Comparison of ENCODE assay signal across 31 mouse cellular contexts in genomic region chr10:69550824-69551223, GRCm38 (mm10).
A peak's percentile ranks its signal among the peaks of the same experiment; 100 is the strongest.
DNase-seq lines count a peak whose midpoint lies in the region; ATAC-seq lines count a peak whose summit lies in the region.
"Had no signal": no experiment of that assay in that cellular context is flagged by ENCODE, and none has a peak within 500 bp of the region (broad histone marks: within the 10 kb centered on the region; RNA-seq: fewer than 3 reads in every experiment).

No protein-coding gene starts in this region.

- DNase-seq in forebrain, embryonic 10.5 days (ENCODE audit: extremely low spot score, low spot score), result no peak
- DNase-seq in heart, postnatal 10 days, result no peak
- DNase-seq in kidney, adult 9 months, result no peak
- DNase-seq: adrenal gland, adult 2 months; adrenal gland, postnatal 36 days; cerebellum, adult 18-20 months; cerebellum, postnatal 10 days; gastrocnemius, postnatal 10 days; kidney, postnatal 10 days; layer of hippocampus, adult 9-11 months; lung, embryonic 14.5 days; lung, postnatal 14 days; right cerebral cortex, postnatal 4 days; thymus, adult 18-20 months; thymus, postnatal 25 days had no signal

- no peak overlapping the region for H3K4me3 ChIP-seq in forebrain, embryonic 10.5 days
- H3K4me3 ChIP-seq in forebrain, embryonic 12.5 days (replicated peaks), result no peak overlapping the region
- no peak overlapping the region for H3K4me3 ChIP-seq in heart, embryonic 14.5 days (ENCODE audit: control insufficient read depth in 1 of 2, insufficient read depth in 1 of 2, low read depth in 1 of 2, low read length in 2 of 2)
- H3K4me3 ChIP-seq in kidney, embryonic 16.5 days (ENCODE audit: low read length), result no peak overlapping the region
- H3K4me3 ChIP-seq in midbrain, embryonic 15.5 days, result no peak overlapping the region
- H3K4me3 ChIP-seq: erythroblast, embryonic 14.5 days; forebrain, embryonic 13.5 days; intestine, embryonic 15.5 days; limb, embryonic 10.5 days; limb, embryonic 15.5 days; liver, embryonic 15.5 days; neural tube, embryonic 13.5 days had no signal

- H3K4me1 ChIP-seq in forebrain, embryonic 10.5 days, result no peaks in the 10 kb centered on the region
- H3K4me1 ChIP-seq in forebrain, embryonic 12.5 days, result 0 out of 2 replicates have a peak, but pooled peaks cover 3% of the 10 kb centered on the region
- peaks cover 3 to 12% of the 10 kb centered on the region in 2 experiments for H3K4me1 ChIP-seq in heart, embryonic 14.5 days (ENCODE audit: control insufficient read depth in 2 of 2, insufficient read depth in 2 of 2, low read length in 2 of 2)
- peaks cover 30% of the 10 kb centered on the region for H3K4me1 ChIP-seq in kidney, embryonic 16.5 days (ENCODE audit: insufficient read depth, low read length)
- peaks cover 10% of the 10 kb centered on the region for H3K4me1 ChIP-seq in midbrain, embryonic 15.5 days
- H3K4me1 ChIP-seq: intestine, embryonic 15.5 days; limb, embryonic 10.5 days; limb, embryonic 15.5 days had no signal

- no peak overlapping the region for H3K4me2 ChIP-seq in forebrain, embryonic 12.5 days
- 0 out of 2 replicates have a peak overlapping the region, but pooled peaks have one; percentile 0 for H3K4me2 ChIP-seq in heart, embryonic 14.5 days (ENCODE audit: low read length)
- H3K4me2 ChIP-seq in kidney, embryonic 16.5 days (replicated peaks; ENCODE audit: low read depth, low read length), result no peak overlapping the region
- no peak overlapping the region for H3K4me2 ChIP-seq in midbrain, embryonic 15.5 days
- H3K4me2 ChIP-seq: forebrain, embryonic 13.5 days; intestine, embryonic 15.5 days; limb, embryonic 15.5 days; liver, embryonic 15.5 days; lung, embryonic 14.5 days; neural tube, embryonic 13.5 days had no signal

- intact Hi-C loops in heart, postnatal 10 days (cut with DNase I), result no loop called here

- WGBS in forebrain, embryonic 10.5 days, result 69% methylated on average over 4 of the region's 4 CpGs
- 72% methylated on average over 4 of the region's 4 CpGs for WGBS in forebrain, embryonic 12.5 days
- WGBS in heart, embryonic 14.5 days, result 20% methylated on average over 4 of the region's 4 CpGs
- 43% methylated on average over 4 of the region's 4 CpGs for WGBS in kidney, embryonic 16.5 days
- WGBS in midbrain, embryonic 15.5 days, result 49% methylated on average over 4 of the region's 4 CpGs

- H3K9ac ChIP-seq in forebrain, embryonic 12.5 days, result no peak overlapping the region
- H3K9ac ChIP-seq in heart, embryonic 14.5 days (ENCODE audit: low read length), result no peak overlapping the region
- H3K9ac ChIP-seq in kidney, embryonic 16.5 days (replicated peaks; ENCODE audit: low read length), result no peak overlapping the region
- no peak overlapping the region for H3K9ac ChIP-seq in midbrain, embryonic 15.5 days
- H3K9ac ChIP-seq: forebrain, embryonic 13.5 days; intestine, embryonic 15.5 days; limb, embryonic 15.5 days; liver, embryonic 15.5 days; lung, embryonic 14.5 days; neural tube, embryonic 13.5 days had no signal

- H3K36me3 ChIP-seq in forebrain, embryonic 10.5 days (replicated peaks), result no peaks in the 10 kb centered on the region
- H3K36me3 ChIP-seq in forebrain, embryonic 12.5 days (replicated peaks), result no peaks in the 10 kb centered on the region
- 0 out of 2 replicates have a peak, but pooled peaks cover 4% of the 10 kb centered on the region for H3K36me3 ChIP-seq in heart, embryonic 14.5 days (ENCODE audit: control insufficient read depth, insufficient read depth, low read length)
- no peaks in the 10 kb centered on the region for H3K36me3 ChIP-seq in kidney, embryonic 16.5 days (ENCODE audit: insufficient read depth, low read length)
- H3K36me3 ChIP-seq in midbrain, embryonic 15.5 days (replicated peaks), result no peaks in the 10 kb centered on the region
- H3K36me3 ChIP-seq: intestine, embryonic 15.5 days; limb, embryonic 10.5 days; limb, embryonic 15.5 days; liver, embryonic 15.5 days; neural tube, embryonic 13.5 days had no signal

- no peaks in the 10 kb centered on the region for H3K27me3 ChIP-seq in forebrain, embryonic 10.5 days (ENCODE audit: poor library complexity, severe bottlenecking)
- H3K27me3 ChIP-seq in forebrain, embryonic 12.5 days, result no peaks in the 10 kb centered on the region
- no peaks in the 10 kb centered on the region for H3K27me3 ChIP-seq in heart, embryonic 14.5 days (ENCODE audit: control insufficient read depth, insufficient read depth, low read length)
- no peaks in the 10 kb centered on the region for H3K27me3 ChIP-seq in kidney, embryonic 16.5 days (ENCODE audit: insufficient read depth, low read length)
- no peaks in the 10 kb centered on the region for H3K27me3 ChIP-seq in midbrain, embryonic 15.5 days (replicated peaks)
- H3K27me3 ChIP-seq: CH12.LX; forebrain, embryonic 13.5 days; intestine, embryonic 15.5 days; limb, embryonic 15.5 days; liver, embryonic 15.5 days; neural tube, embryonic 13.5 days had no signal

- no peak for ATAC-seq in forebrain, embryonic 12.5 days (ENCODE audit: low FRiP score)
- ATAC-seq in heart, embryonic 14.5 days (ENCODE audit: insufficient number of reproducible peaks, insufficient read depth, low FRiP score, low read depth), result 0 out of 2 replicates have a peak, but pooled peaks have one; percentile 47
- ATAC-seq in kidney, embryonic 16.5 days (ENCODE audit: low FRiP score, low TSS enrichment), result peak; percentile 55
- no peak for ATAC-seq in midbrain, embryonic 15.5 days (replicated peaks)
- ATAC-seq in inflammation-experienced regulatory T-cells, adult 6 months, result no peak
- ATAC-seq: activated CD4-positive, CD25-positive, alpha-beta regulatory T cell, adult 4 months; forebrain, embryonic 13.5 days; hindbrain, embryonic 16.5 days; intestine, embryonic 15.5 days had no signal

- no peaks in the 10 kb centered on the region for H3K9me3 ChIP-seq in forebrain, embryonic 10.5 days
- no peaks in the 10 kb centered on the region for H3K9me3 ChIP-seq in forebrain, embryonic 12.5 days
- no peaks in the 10 kb centered on the region for H3K9me3 ChIP-seq in heart, embryonic 14.5 days (ENCODE audit: control insufficient read depth, low read length)
- H3K9me3 ChIP-seq in kidney, embryonic 16.5 days (ENCODE audit: low read length), result no peaks in the 10 kb centered on the region
- no peaks in the 10 kb centered on the region for H3K9me3 ChIP-seq in midbrain, embryonic 15.5 days
- H3K9me3 ChIP-seq: forebrain, embryonic 13.5 days; intestine, embryonic 15.5 days; limb, embryonic 10.5 days; limb, embryonic 15.5 days; liver, embryonic 15.5 days; neural tube, embryonic 13.5 days had no signal

- 0 out of 2 replicates have a peak overlapping the region, but pooled peaks have one; percentile 8 for H3K27ac ChIP-seq in forebrain, embryonic 10.5 days
- H3K27ac ChIP-seq in forebrain, embryonic 12.5 days, result no peak overlapping the region
- H3K27ac ChIP-seq in heart, embryonic 14.5 days (replicated peaks in 1 of 2; ENCODE audit: control insufficient read depth in 1 of 2, insufficient read depth in 1 of 2, low read depth in 2 of 2, low read length in 2 of 2), result peak overlapping the region; percentile 14 to 20; a peak in 1 of 4 replicates
- no peak overlapping the region for H3K27ac ChIP-seq in kidney, embryonic 16.5 days (ENCODE audit: low read length)
- peak overlapping the region; percentile 42; the same call in 1 of the 2 replicates for H3K27ac ChIP-seq in midbrain, embryonic 15.5 days
- H3K27ac ChIP-seq: forebrain, embryonic 13.5 days; intestine, embryonic 15.5 days; limb, embryonic 10.5 days; limb, embryonic 15.5 days; liver, embryonic 15.5 days; neural tube, embryonic 13.5 days; stomach, postnatal 0 days had no signal

Comparison
In these comparisons a context has a peak if more than half of its experiments do, and no peak if none do; other contexts are left out.
1. H3K27ac ChIP-seq: peak in forebrain, embryonic 10.5 days (single experiment), heart, embryonic 14.5 days (2 of 2) and midbrain, embryonic 15.5 days (single experiment); none in forebrain, embryonic 12.5 days (single experiment) and kidney, embryonic 16.5 days (single experiment).
2. ATAC-seq: peak in heart, embryonic 14.5 days (single experiment) and kidney, embryonic 16.5 days (single experiment); none in forebrain, embryonic 12.5 days (single experiment), midbrain, embryonic 15.5 days (single experiment) and inflammation-experienced regulatory T-cells, adult 6 months (single experiment).